ENCODE assay signal across 13 mouse cellular contexts in the genomic region with DNA sequence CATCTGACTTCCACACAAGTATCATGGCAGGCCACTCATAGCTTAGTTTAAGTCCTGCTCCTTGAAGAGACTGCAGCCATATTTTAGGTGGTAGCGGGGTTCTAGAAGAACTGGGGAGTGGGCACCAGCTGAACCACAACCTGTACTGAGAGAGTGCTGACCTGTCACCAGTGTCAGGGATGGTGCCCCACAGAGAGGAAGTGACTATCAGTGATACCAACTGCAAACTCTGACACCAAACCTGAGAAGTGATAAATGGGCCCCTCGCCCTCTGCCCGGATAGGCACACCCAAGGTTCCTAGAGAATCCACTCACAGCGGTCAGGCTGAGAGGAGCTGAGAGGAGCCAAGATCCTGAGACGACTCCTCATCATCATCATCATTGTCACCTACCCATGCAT. TPM values are rescaled to one million over a fixed set of nuclear protein-coding genes. Genes with fewer than 3 reads are reported as not detected.
DNase-seq lines count a peak whose midpoint lies in the region; ATAC-seq and TF ChIP-seq lines count a peak whose summit lies in the region.
"Had no signal": no experiment of that assay in that cellular context is flagged by ENCODE, and none has a peak within 500 bp of the region (broad histone marks: within the 10 kb centered on the region; RNA-seq: fewer than 3 reads in every experiment).

No protein-coding gene starts in this region.

- no peak overlapping the region; the same call in 1 of the 2 replicates for H3K4me3 ChIP-seq in gastrocnemius, adult 2 months
- no peak overlapping the region for H3K4me3 ChIP-seq in liver, embryonic 12.5 days
- H3K4me3 ChIP-seq: forebrain, embryonic 15.5 days had no signal

- peaks cover 98% of the 10 kb centered on the region for H3K4me1 ChIP-seq in liver, embryonic 12.5 days

- H3K36me3 ChIP-seq in liver, embryonic 12.5 days: peaks cover 14% of the 10 kb centered on the region; the same call in 1 of the 2 replicates
- H3K36me3 ChIP-seq: forebrain, embryonic 15.5 days had no signal

- DNase-seq in gastrocnemius, adult 2 months: no peak
- DNase-seq in gastrocnemius, postnatal 36 days: no peak
- DNase-seq in thymus, postnatal 4 days: peak; percentile 15
- no peak for DNase-seq in thymus, postnatal 0 days (ENCODE audit: low spot score)
- DNase-seq in spleen, adult 18-20 months: no peak
- no peak for DNase-seq in left cerebral cortex, adult 9 months (ENCODE audit: low spot score in 2 of 2)
- DNase-seq in gastrocnemius, postnatal 25 days: no peak
- DNase-seq: layer of hippocampus, adult 9-11 months; lung, embryonic 14.5 days; thymus, postnatal 14 days had no signal

- ATAC-seq in liver, embryonic 12.5 days: peak; percentile 80
- ATAC-seq: forebrain, embryonic 15.5 days; hindbrain, embryonic 16.5 days had no signal

- peak overlapping the region; percentile 98 for H3K27ac ChIP-seq in gastrocnemius, adult 2 months
- H3K27ac ChIP-seq in liver, embryonic 12.5 days: peak overlapping the region; percentile 76
- H3K27ac ChIP-seq: forebrain, embryonic 15.5 days had no signal

- peak overlapping the region; percentile 30; the same call in 1 of the 2 replicates for H3K9ac ChIP-seq in liver, embryonic 12.5 days
- H3K9ac ChIP-seq: forebrain, embryonic 15.5 days; lung, embryonic 14.5 days had no signal

- intact Hi-C loops in gastrocnemius, adult 2 months (cut with DNase I): loop anchor here (5.0 kb wide), 1 partner anchor 38 kb away; no protein-coding TSS in a partner anchor
- intact Hi-C loops in gastrocnemius, postnatal 36 days (cut with DNase I): loop anchor here (5.0 kb wide), 1 partner anchor 33 kb away; no protein-coding TSS in a partner anchor

- H3K27me3 ChIP-seq in liver, embryonic 12.5 days (replicated peaks): no peaks in the 10 kb centered on the region
- H3K27me3 ChIP-seq: forebrain, embryonic 15.5 days had no signal

- H3K9me3 ChIP-seq in liver, embryonic 12.5 days (replicated peaks): no peaks in the 10 kb centered on the region
- H3K9me3 ChIP-seq: forebrain, embryonic 15.5 days had no signal

- 15% methylated on average over 5 of the region's 5 CpGs for WGBS in liver, embryonic 12.5 days (ENCODE audit: insufficient replicate concordance)

- no peak for TF ChIP-seq CTCF in gastrocnemius, adult 2 months (IDR thresholded peaks at IDR 0.05)

- peak overlapping the region; percentile 38 for H3K4me2 ChIP-seq in liver, embryonic 12.5 days
- H3K4me2 ChIP-seq: forebrain, embryonic 15.5 days; lung, embryonic 14.5 days had no signal

RNA-seq across cellular contexts. Expression of a gene that starts 8.7 kb away (rescaled TPM):
- 10 to 100 TPM; 15.3 to 27.4 TPM for total RNA-seq in gastrocnemius, adult 2 months (2021)
- 10 to 100 TPM; 15.0 to 16.1 TPM for total RNA-seq in gastrocnemius, postnatal 36 days (2021)
- polyA plus RNA-seq in thymus, postnatal 0 days (2015; fragmentation: Nextera tagmentation; extraction: Ambion mirVana): 30.5 and 37.7 TPM in 2 replicates
- 27.2 and 28.8 TPM in 2 replicates for polyA plus RNA-seq in liver, embryonic 12.5 days (2016; fragmentation: Nextera tagmentation; extraction: Ambion mirVana)
- total RNA-seq in gastrocnemius, postnatal 25 days (2021): 10 to 100 TPM; 17.0 to 19.0 TPM

RNA-seq across cellular contexts. Expression of a gene that starts 47.5 kb away (rescaled TPM):
- total RNA-seq in gastrocnemius, adult 2 months (2021): 1 to 10 TPM; 5.9 to 6.2 TPM
- total RNA-seq in gastrocnemius, postnatal 36 days (2021): 1 to 10 TPM; 5.0 to 6.8 TPM
- 74.9 and 77.4 TPM in 2 replicates for polyA plus RNA-seq in thymus, postnatal 0 days (2015; fragmentation: Nextera tagmentation; extraction: Ambion mirVana)
- 29.6 and 31.4 TPM in 2 replicates for polyA plus RNA-seq in liver, embryonic 12.5 days (2016; fragmentation: Nextera tagmentation; extraction: Ambion mirVana)
- 1 to 10 TPM; 5.5 to 8.3 TPM for total RNA-seq in gastrocnemius, postnatal 25 days (2021)

RNA-seq across cellular contexts. Expression of a gene that starts 54.1 kb away (rescaled TPM):
- 10 to 100 TPM; 24.0 to 24.1 TPM for total RNA-seq in gastrocnemius, adult 2 months (2021)
- 10 to 100 TPM; 20.5 to 21.3 TPM for total RNA-seq in gastrocnemius, postnatal 36 days (2021)
- 29.7 and 34.6 TPM in 2 replicates for polyA plus RNA-seq in thymus, postnatal 0 days (2015; fragmentation: Nextera tagmentation; extraction: Ambion mirVana)
- 17.7 and 18.1 TPM in 2 replicates for polyA plus RNA-seq in liver, embryonic 12.5 days (2016; fragmentation: Nextera tagmentation; extraction: Ambion mirVana)
- 10 to 100 TPM; 19.8 to 22.5 TPM for total RNA-seq in gastrocnemius, postnatal 25 days (2021)
